Mouse (Mus musculus) kidney, adult 2 months (tissue): Measurements from ENCODE around the gene Rnaseh2c. TPM values are rescaled to one million over a fixed set of nuclear protein-coding genes. Genes with fewer than 3 reads are reported as not detected.
A peak's percentile ranks its signal among the peaks of the same experiment; 100 is the strongest.

Experiments
- DNase-seq: peaks from one replicate; pipeline ENCODE4 v3.0.0; 2021
- H3K27ac ChIP-seq: fragments of 200-500 bp; 2 replicates; pipeline ENCODE4 v1.5.1; 2012; ENCODE audit warnings: low read depth, low read length, control low read depth, inconsistent platforms; ENCODE audit not compliant: insufficient read depth
- H3K27me3 ChIP-seq: fragments of 200-500 bp; replicated peaks from 2 replicates; pipeline ENCODE4 v1.6.1; 2012; ENCODE audit warnings: mild to moderate bottlenecking, moderate library complexity, low read length, inconsistent platforms; ENCODE audit not compliant: control insufficient read depth, insufficient read depth
- H3K36me3 ChIP-seq: fragments of 200-500 bp; 2 replicates; pipeline ENCODE4 v1.6.1; 2012; ENCODE audit warnings: mild to moderate bottlenecking, moderate library complexity, low read length, inconsistent platforms; ENCODE audit not compliant: control insufficient read depth, insufficient read depth
- H3K4me1 ChIP-seq: fragments of 200-500 bp; 2 replicates; pipeline ENCODE4 v1.6.1; 2011; ENCODE audit warnings: low read length; ENCODE audit not compliant: control insufficient read depth, insufficient read depth
- H3K4me3 ChIP-seq: fragments of 200-500 bp; 2 replicates; pipeline ENCODE4 v1.5.1; 2011; ENCODE audit warnings: mild to moderate bottlenecking, low read depth, low read length, control low read depth; ENCODE audit not compliant: insufficient read depth
- CTCF ChIP-seq: fragments of 200-500 bp; conservative IDR thresholded peaks from 2 replicates; pipeline ENCODE4 v1.5.1; 2011; ENCODE audit warnings: low read depth, mild to moderate bottlenecking, control low read depth, low read length, moderate library complexity, mixed read lengths; ENCODE audit not compliant: insufficient read depth, insufficient read length
- POLR2A ChIP-seq: fragments of 200-500 bp; IDR thresholded peaks from one replicate; pipeline ENCODE4 v1.6.1; 2011; ENCODE audit warnings: low read depth, low read length, control low read depth
- WGBS: fragments of 180-500 bp; shearing (Covaris S2); methylation state at CpG from one replicate; pipeline ENCODE4 v1.1.7; 2018; 5-methylcytosine and 5-hydroxymethylcytosine counted together
- polyA plus RNA-seq: library from polyadenylated mRNA; depleted of rRNA; stranded (reverse); fragments of >200 nt; gene quantifications from 2 replicates; pipeline ENCODE4 v1.2.3, GENCODE M21; 2012

Gene Rnaseh2c
- polyA plus RNA-seq, 1 experiment, result 62.3 TPM

- Histone ChIP-seq H3K36me3 (no peaks in the 10 kb centered on the region), H3K27me3 (no peaks in the 10 kb centered on the region), H3K4me1 (no peaks in the 10 kb centered on the region), H3K27ac (no peak overlapping the region), H3K4me3 (no peak overlapping the region)
- no peak for DNase-seq
- TF ChIP-seq CTCF (no peak), POLR2A (no peak)
These were observed 28.2 kb downstream of the Rnaseh2c start for GRCm38 (mm10) chr19:5629907-5630306.

GRCm38 (mm10) chr19:5632120-5632519, 30.4 kb downstream of the Rnaseh2c start:
- Histone ChIP-seq H3K36me3 (no peaks in the 10 kb centered on the region), H3K4me3 (no peak overlapping the region), H3K27ac (no peak overlapping the region), H3K4me1 (peaks cover 8% of the 10 kb centered on the region; the same call in 1 of the 2 replicates), H3K27me3 (no peaks in the 10 kb centered on the region)
- TF ChIP-seq CTCF (no peak), POLR2A (no peak)
- WGBS, result 89% methylated on average over 9 of the region's 9 CpGs
- DNase-seq, result no peak

GRCm38 (mm10) chr19:5636036-5636570, 34.4 kb downstream of the Rnaseh2c start:
- no peak for DNase-seq
- H3K27ac ChIP-seq, result peak overlapping the region; percentile 99

GRCm38 (mm10) chr19:5636571-5637041, 34.9 kb downstream of the Rnaseh2c start:
- DNase-seq, result peak; percentile 79
- 9% methylated on average over 12 of the region's 12 CpGs for WGBS

More at GRCm38 (mm10) chr19:5636036-5636570, 34.4 kb downstream of the Rnaseh2c start:
- TF ChIP-seq CTCF, result no peak
- TF ChIP-seq POLR2A, result no peak
- Histone ChIP-seq H3K27me3 (no peaks in the 10 kb centered on the region), H3K36me3 (no peaks in the 10 kb centered on the region), H3K4me1 (peaks cover 12% of the 10 kb centered on the region; the same call in 1 of the 2 replicates), H3K4me3 (no peak overlapping the region)
- 41% methylated on average over 7 of the region's 7 CpGs for WGBS

GRCm38 (mm10) chr19:5637069-5638047, 35.7 kb downstream of the Rnaseh2c start, which contains the start of gene Rela:
Gene Rela, plus strand, starts transcription at chr19:5637483.
- H3K27me3 ChIP-seq, result no peaks in the 10 kb centered on the region
- H3K4me1 ChIP-seq, result peaks cover 12% of the 10 kb centered on the region; the same call in 1 of the 2 replicates
- H3K4me3 ChIP-seq, result peak within 1 kb of the TSS; percentile 91
- H3K36me3 ChIP-seq, result no peaks in the 10 kb centered on the region
- peak; percentile 95 for DNase-seq
- TF ChIP-seq CTCF, result no peak
- TF ChIP-seq POLR2A, result peak; percentile 53
- under 1% methylated on average over 104 of the region's 109 CpGs for WGBS
- peak within 1 kb of the TSS; percentile 99 for H3K27ac ChIP-seq

More at GRCm38 (mm10) chr19:5636571-5637041, 34.9 kb downstream of the Rnaseh2c start:
- peak overlapping the region; percentile 91 for H3K4me3 ChIP-seq
- H3K4me1 ChIP-seq, result peaks cover 12% of the 10 kb centered on the region; the same call in 1 of the 2 replicates
- TF ChIP-seq POLR2A, result no peak
- no peak for TF ChIP-seq CTCF
- H3K27ac ChIP-seq, result peak overlapping the region; percentile 99
- no peaks in the 10 kb centered on the region for H3K27me3 ChIP-seq
- no peaks in the 10 kb centered on the region for H3K36me3 ChIP-seq

GRCm38 (mm10) chr19:5638416-5639005, 36.8 kb downstream of the Rnaseh2c start:
- 83% methylated on average over 18 of the region's 18 CpGs for WGBS
- no peaks in the 10 kb centered on the region for H3K27me3 ChIP-seq
- DNase-seq, result no peak
- no peak overlapping the region for H3K27ac ChIP-seq
- H3K4me3 ChIP-seq, result peak overlapping the region; percentile 91
- peaks cover 3% of the 10 kb centered on the region; the same call in 1 of the 2 replicates for H3K36me3 ChIP-seq
- TF ChIP-seq CTCF (no peak), POLR2A (no peak)
- H3K4me1 ChIP-seq, result peaks cover 12% of the 10 kb centered on the region; the same call in 1 of the 2 replicates
